Mouse (Mus musculus) CH12.LX (cell line): Measurements from ENCODE around the gene 4921539E11Rik.
A peak's percentile ranks its signal among the peaks of the same experiment; 100 is the strongest.

Source experiments
- CHD2 ChIP-seq: IDR thresholded peaks from 2 replicates; pipeline ENCODE4 v1.6.1; 2011; ENCODE audit warnings: low read length, improper control_type of control experiment
- CTCF ChIP-seq, 2 experiments: IDR thresholded peaks in 1 of 2; conservative IDR thresholded peaks in 1 of 2; 2 replicates each; pipeline ENCODE4 v1.5.1; 2011 to 2012; ENCODE audit warnings: low read depth in 2 of 2, low read length in 2 of 2, improper control_type of control experiment in 1 of 2, inconsistent platforms in 1 of 2, mild to moderate bottlenecking in 1 of 2, moderate library complexity in 1 of 2
- E2F4 ChIP-seq: IDR thresholded peaks from 2 replicates; pipeline ENCODE4 v1.6.1; 2011; ENCODE audit warnings: low read depth, low read length, improper control_type of control experiment; ENCODE audit not compliant: insufficient replicate concordance
- ETS1 ChIP-seq: conservative IDR thresholded peaks from 2 replicates; pipeline ENCODE4 v1.6.1; 2012; ENCODE audit warnings: low read depth, mild to moderate bottlenecking, inconsistent platforms, low read length, improper control_type of control experiment, moderate library complexity
- JUND ChIP-seq: conservative IDR thresholded peaks from 2 replicates; pipeline ENCODE4 v1.6.1; 2011; ENCODE audit warnings: low read depth, low read length, improper control_type of control experiment
- MAX ChIP-seq: IDR thresholded peaks from 2 replicates; pipeline ENCODE4 v1.6.1; 2011; ENCODE audit warnings: low read length, improper control_type of control experiment
- POLR2A ChIP-seq: IDR thresholded peaks from 2 replicates; pipeline ENCODE4 v1.6.1; 2011; ENCODE audit warnings: low read depth, mild to moderate bottlenecking, improper control_type of control experiment, low read length
- ZKSCAN1 ChIP-seq: IDR thresholded peaks from 2 replicates; pipeline ENCODE4 v1.6.1; 2012; ENCODE audit warnings: low read depth, inconsistent platforms, low read length, improper control_type of control experiment, borderline replicate concordance

DNA sequence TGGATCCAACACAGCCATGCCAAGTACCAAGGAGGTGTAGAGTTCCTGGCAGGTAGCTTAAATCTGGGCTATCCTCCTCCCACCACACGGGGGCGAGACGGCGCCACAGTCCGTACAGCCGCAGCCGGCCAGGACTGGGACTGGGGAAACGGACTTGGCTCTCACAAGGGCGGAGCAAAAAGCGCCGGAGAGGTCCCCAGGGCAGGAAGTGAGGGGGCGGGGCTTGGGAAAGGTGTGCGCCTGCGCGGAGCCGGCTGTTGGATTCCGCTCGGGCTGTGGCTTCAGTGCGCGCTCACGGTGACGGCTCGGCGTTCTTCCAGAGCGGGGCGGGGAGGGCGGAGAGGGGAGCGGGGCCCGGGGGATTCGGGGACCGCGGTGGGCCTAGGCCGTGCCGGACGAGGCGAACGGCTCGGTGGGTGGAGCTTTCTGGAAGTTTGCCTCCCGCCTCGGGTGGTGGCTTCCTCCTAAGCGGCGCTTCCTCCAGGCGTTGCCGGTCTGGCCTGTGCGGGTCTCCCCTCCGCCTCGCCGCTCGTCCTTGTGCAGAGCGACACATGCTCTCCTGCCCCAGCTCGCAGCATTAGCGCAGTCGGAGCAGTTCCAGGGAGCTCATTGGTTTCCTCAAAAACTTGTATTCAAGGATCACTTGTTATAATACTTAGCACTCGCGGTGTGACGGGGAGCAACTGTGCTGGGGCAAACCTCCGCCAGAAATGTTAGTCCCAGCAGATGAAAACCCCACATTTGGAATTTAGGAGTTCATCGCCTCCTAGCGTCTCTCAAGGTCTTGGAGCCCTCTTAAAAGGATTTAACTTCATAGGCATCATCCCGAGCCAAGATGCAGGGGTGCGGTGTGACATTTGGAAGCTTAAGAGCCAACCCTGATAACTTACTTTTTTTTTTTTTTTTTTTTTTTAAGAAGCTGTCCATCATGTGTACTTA lies 23.2 kb upstream of the 4921539E11Rik start, which contains the start of gene Oma1:
- TF ChIP-seq POLR2A (peak; percentile 83), CTCF (conservative IDR thresholded peaks at IDR 0.05 in 1 of 2, IDR thresholded peaks at IDR 0.05 in 1 of 2; ENCODE audit: low read depth in 2 of 2, low read length in 2 of 2) (peak; percentile 15 to 87; a peak in 2 of 4 replicates), ZKSCAN1 (no peak), CHD2 (no peak), E2F4 (no peak), ETS1 (no peak), JUND (no peak), MAX (0 out of 2 replicates have a peak, but pooled peaks have one; percentile 52)
